Mouse (Mus musculus): ENCODE measurements around the gene Cd3e.

Gene Cd3e

GRCm38 (mm10) chr9:45015841-45016240, 6.4 kb upstream of the Cd3e start:
- DNase-seq: no peak

GRCm38 (mm10) chr9:45014879-45015278, 5.5 kb upstream of the Cd3e start:
- DNase-seq: no peak

- DNase-seq: no peak
These were observed 1.9 kb upstream of the Cd3e start for GRCm38 (mm10) chr9:45011291-45011690.

- no peak for DNase-seq
These were observed 1.0 kb upstream of the Cd3e start for GRCm38 (mm10) chr9:45010461-45010860.

- DNase-seq: no peak
These were observed 1.1 kb downstream of the Cd3e start for GRCm38 (mm10) chr9:45008342-45008741.

GRCm38 (mm10) chr9:45007404-45007803, 2.0 kb downstream of the Cd3e start:
- DNase-seq: no peak

- no peak for DNase-seq
These were observed 9.2 kb downstream of the Cd3e start for GRCm38 (mm10) chr9:45000249-45000648.

GRCm38 (mm10) chr9:44999776-45000175, 9.7 kb downstream of the Cd3e start:
- DNase-seq: no peak

GRCm38 (mm10) chr9:44999171-44999570, 10.3 kb downstream of the Cd3e start:
- DNase-seq: peak; percentile 44 to 51

GRCm38 (mm10) chr9:44998138-44998537, 11.3 kb downstream of the Cd3e start:
- DNase-seq: no peak

- DNase-seq: no peak
These were observed 12.8 kb downstream of the Cd3e start for GRCm38 (mm10) chr9:44996590-44996989.

GRCm38 (mm10) chr9:44994962-44995361, 14.5 kb downstream of the Cd3e start:
- DNase-seq: no peak

GRCm38 (mm10) chr9:44993268-44993667, 16.2 kb downstream of the Cd3e start:
- DNase-seq: no peak

- peak; percentile 59 to 70 for DNase-seq
These were observed 17.2 kb downstream of the Cd3e start for GRCm38 (mm10) chr9:44992271-44992670.

GRCm38 (mm10) chr9:44991821-44992220, 17.6 kb downstream of the Cd3e start:
- no peak for DNase-seq

GRCm38 (mm10) chr9:44986976-44987375, 22.5 kb downstream of the Cd3e start:
- DNase-seq: no peak

- no peak for DNase-seq
These were observed 23.1 kb downstream of the Cd3e start for GRCm38 (mm10) chr9:44986242-44986781.

- DNase-seq: no peak
These were observed 23.7 kb downstream of the Cd3e start for GRCm38 (mm10) chr9:44985721-44986161.

- DNase-seq: no peak
These were observed 26.4 kb downstream of the Cd3e start for GRCm38 (mm10) chr9:44983001-44983400.

GRCm38 (mm10) chr9:44982531-44982930, 26.9 kb downstream of the Cd3e start:
- no peak for DNase-seq

GRCm38 (mm10) chr9:44982081-44982480, 27.3 kb downstream of the Cd3e start:
- no peak for DNase-seq

GRCm38 (mm10) chr9:44981676-44982075, 27.8 kb downstream of the Cd3e start, which contains the start of gene Cd3d:
Gene Cd3d, plus strand, starts transcription at chr9:44981786.
- no peak for DNase-seq

GRCm38 (mm10) chr9:44981104-44981503, 28.3 kb downstream of the Cd3e start:
- no peak for DNase-seq

- DNase-seq: no peak
These were observed 29.2 kb downstream of the Cd3e start, which contains the start of gene Cd3g for GRCm38 (mm10) chr9:44980242-44980641. Gene Cd3g, minus strand, starts transcription at chr9:44980431.

- no peak for DNase-seq
These were observed 29.6 kb downstream of the Cd3e start for GRCm38 (mm10) chr9:44979806-44980205.
